Mouse (Mus musculus): ENCODE results near the gene Pf4. TPM values are rescaled to one million over a fixed set of nuclear protein-coding genes. Genes with fewer than 3 reads are reported as not detected.

Gene Pf4
- polyA plus RNA-seq, 1 experiment: 4,927 TPM

DNA sequence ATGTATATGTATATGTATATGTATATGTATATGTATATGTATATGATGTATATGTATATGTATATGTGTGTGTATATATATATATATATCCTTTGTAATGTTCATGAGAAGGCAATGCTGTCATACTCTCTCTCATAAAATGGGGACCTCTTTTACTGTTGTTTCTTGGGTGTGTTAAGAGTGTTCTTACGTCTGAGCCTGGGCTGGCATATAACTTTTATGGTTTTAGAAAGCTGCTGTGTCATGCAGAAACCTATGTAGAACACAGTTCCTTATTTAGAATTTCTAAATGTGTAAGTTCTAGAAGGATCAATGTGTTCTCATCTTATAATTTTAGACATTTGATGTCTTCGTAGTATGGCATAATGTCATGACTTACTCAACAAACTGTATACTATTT lies 11.4 kb upstream of the Pf4 start:
- Histone ChIP-seq H3K4me3 (replicated peaks) (peak overlapping the region; percentile 81), H3K4me1 (peaks cover 74% of the 10 kb centered on the region), H3K9me3 (no peaks in the 10 kb centered on the region), H3K27me3 (replicated peaks) (no peaks in the 10 kb centered on the region), H3K36me3 (replicated peaks; ENCODE audit: low read length) (peaks cover 9% of the 10 kb centered on the region)
- TF ChIP-seq FLI1 (IDR thresholded peaks at IDR 0.05; ENCODE audit: low read length) (no peak), GATA1 (IDR thresholded peaks at IDR 0.05; ENCODE audit: borderline replicate concordance, low read length) (no peak)

DNA sequence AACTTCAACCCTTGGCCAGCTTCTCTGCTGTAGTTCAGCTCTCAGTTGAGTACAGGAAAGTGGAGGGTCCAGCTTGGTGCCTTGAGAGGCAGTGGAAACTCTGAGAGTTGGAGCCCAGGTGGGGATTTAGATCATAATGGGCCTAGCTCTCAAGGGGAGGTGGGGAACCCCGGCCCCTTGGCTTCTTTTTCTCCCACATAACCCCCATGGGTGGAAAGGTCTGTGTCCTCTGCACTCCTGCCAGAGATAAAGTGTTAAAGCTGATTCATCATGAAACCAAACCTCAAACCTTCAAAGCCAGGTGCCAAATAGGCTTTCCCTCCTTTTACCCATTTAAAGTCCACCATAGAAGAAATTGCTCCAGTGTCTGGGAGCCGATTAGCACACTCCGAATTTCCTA lies 10.4 kb upstream of the Pf4 start:
- peak overlapping the region; percentile 59 for H3K4me3 ChIP-seq (replicated peaks)
- H3K4me1 ChIP-seq: peaks cover 79% of the 10 kb centered on the region
- H3K27me3 ChIP-seq (replicated peaks): no peaks in the 10 kb centered on the region

DNA sequence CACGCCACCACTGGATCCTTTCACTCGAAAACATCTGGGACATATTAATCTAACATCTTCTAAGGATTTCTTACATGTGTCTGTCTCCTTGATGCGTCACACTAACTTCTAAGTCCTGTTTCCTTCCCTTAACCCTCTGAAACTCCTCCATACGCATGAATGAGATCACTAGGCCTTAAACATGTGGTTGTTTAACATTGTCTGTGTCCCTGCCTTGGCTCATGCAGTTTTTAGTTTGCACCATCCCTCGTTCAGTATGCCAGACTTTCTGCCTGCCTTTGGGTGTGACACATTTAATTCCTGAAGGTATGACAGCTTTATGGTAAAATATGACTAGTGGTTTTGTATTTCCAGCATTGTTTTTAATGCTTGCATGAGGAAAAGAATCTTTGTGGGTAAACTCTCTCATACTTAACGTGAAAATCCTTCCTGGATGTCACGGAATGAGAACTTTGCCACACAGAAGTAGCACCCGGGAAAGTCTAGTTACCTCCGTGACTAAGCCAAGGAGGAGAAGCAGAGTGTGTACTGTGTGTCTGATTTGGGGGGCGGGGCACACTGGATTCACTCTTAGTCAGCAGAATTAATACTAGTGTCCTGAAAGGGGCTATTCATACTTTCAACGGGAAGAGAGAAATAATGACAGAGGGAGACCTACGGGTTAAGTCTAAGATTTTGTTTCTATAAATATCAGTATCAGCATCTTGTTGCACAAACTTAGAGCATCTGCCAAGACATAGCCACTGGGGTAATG lies 8.1 kb upstream of the Pf4 start:
- H3K9me3 ChIP-seq: no peaks in the 10 kb centered on the region
- H3K4me1 ChIP-seq: peaks cover 84% of the 10 kb centered on the region
- H3K4me3 ChIP-seq (replicated peaks): no peak overlapping the region
- H3K36me3 ChIP-seq (replicated peaks; ENCODE audit: low read length): peaks cover 9% of the 10 kb centered on the region
- TF ChIP-seq FLI1 (IDR thresholded peaks at IDR 0.05; ENCODE audit: low read length) (no peak), GATA1 (IDR thresholded peaks at IDR 0.05; ENCODE audit: borderline replicate concordance, low read length) (no peak)
- H3K27me3 ChIP-seq (replicated peaks): no peaks in the 10 kb centered on the region

More for the DNA sequence above, 10.4 kb upstream of the Pf4 start:
- Histone ChIP-seq H3K36me3 (replicated peaks; ENCODE audit: low read length) (peaks cover 9% of the 10 kb centered on the region), H3K9me3 (no peaks in the 10 kb centered on the region)
- TF ChIP-seq FLI1 (IDR thresholded peaks at IDR 0.05; ENCODE audit: low read length): no peak
- no peak for TF ChIP-seq GATA1 (IDR thresholded peaks at IDR 0.05; ENCODE audit: borderline replicate concordance, low read length)

DNA sequence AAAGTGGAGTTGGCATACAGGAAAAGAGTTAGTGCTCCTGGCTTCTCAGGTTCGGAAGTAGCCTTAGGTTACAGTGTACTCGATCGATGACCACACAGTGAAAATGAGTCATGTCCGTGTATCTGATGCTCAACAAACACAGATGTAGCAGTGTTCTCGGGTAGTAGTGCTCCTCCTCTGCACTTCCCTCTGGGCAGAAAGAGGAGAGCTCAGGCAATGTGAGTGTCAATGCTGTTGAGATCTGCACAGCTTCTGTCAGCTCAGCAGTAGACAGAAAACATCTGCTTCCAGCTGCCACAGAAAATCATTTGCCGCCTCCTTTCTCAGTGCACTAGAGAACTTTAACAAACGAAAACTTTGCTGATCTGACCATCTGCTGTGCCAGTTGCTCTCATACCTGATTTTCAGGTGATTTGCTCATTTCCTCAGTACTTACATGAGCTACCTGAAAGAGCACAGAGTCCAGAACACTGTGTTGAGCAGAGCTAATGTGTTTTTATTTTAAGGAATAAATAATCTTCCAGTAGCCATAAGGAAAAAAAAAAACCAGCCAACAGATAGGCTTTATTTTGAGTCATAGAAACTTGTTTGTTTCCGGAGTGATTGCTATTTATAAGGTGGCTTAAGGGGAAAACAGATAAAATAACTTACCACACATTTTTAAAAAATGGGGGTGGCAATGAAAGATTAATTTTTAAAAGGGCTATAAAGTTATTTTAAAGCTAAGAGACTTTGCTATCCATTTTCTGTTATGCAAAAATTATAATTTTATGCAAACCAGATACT lies 6.2 kb upstream of the Pf4 start:
- no peaks in the 10 kb centered on the region for H3K27me3 ChIP-seq (replicated peaks)
- no peaks in the 10 kb centered on the region for H3K9me3 ChIP-seq
- H3K36me3 ChIP-seq (replicated peaks; ENCODE audit: low read length): peaks cover 9% of the 10 kb centered on the region
- H3K4me3 ChIP-seq (replicated peaks): peak overlapping the region; percentile 88
- TF ChIP-seq GATA1 (IDR thresholded peaks at IDR 0.05; ENCODE audit: borderline replicate concordance, low read length) (no peak), FLI1 (IDR thresholded peaks at IDR 0.05; ENCODE audit: low read length) (no peak)
- peaks cover 91% of the 10 kb centered on the region for H3K4me1 ChIP-seq

DNA sequence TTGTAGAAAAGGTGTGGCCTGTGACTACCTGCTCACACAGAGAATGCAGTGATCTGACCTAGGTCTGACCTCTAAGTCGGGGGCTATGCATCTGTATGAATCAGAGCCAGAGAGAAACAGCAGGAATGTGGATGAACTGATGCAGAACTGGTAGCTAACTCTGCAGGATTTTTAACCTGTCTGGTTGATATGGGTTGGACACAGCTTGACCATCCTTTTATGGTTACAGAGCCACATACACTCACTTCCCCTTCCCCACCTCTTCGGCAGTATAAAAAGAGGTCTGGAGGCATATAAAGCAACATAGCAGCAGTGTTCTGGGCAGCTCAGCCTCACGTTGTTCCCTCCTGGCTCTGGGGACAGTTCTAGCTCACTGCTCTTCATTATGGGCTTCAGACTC lies 4.0 kb upstream of the Pf4 start, which contains the start of gene Ppbp:
Gene Ppbp, plus strand, starts transcription at position 301 of the 400 bp plus-strand sequence.
- no peaks in the 10 kb centered on the region for H3K9me3 ChIP-seq
- peaks cover 5% of the 10 kb centered on the region for H3K36me3 ChIP-seq (replicated peaks; ENCODE audit: low read length)
- H3K4me3 ChIP-seq (replicated peaks): peak within 1 kb of the TSS; percentile 86
- TF ChIP-seq FLI1 (IDR thresholded peaks at IDR 0.05; ENCODE audit: low read length): no peak
- TF ChIP-seq GATA1 (IDR thresholded peaks at IDR 0.05; ENCODE audit: borderline replicate concordance, low read length): no peak
- H3K4me1 ChIP-seq: peaks cover 92% of the 10 kb centered on the region
- H3K27me3 ChIP-seq (replicated peaks): no peaks in the 10 kb centered on the region

DNA sequence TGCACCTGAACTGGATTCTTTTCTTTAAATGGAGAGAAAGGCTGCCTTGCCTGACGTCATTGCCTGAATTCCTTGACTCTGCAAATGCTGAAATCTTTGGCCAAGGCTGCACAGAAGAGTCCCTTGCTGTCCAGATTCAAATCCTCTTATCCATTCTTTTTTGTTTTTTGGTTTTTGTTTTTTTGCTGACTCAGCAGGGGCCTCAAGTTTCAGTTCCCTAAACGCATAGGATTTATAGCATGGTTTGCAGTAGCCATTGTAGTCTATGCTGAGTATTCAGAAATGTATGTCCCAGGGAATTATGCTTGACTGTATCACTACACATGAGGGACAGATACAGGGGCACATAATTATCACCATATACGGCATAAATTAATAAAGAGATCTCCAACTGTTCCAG lies 866 bp upstream of the Pf4 start:
- H3K4me3 ChIP-seq (replicated peaks): peak overlapping the region; percentile 96
- peaks cover 20% of the 10 kb centered on the region for H3K36me3 ChIP-seq (replicated peaks; ENCODE audit: low read length)
- peaks cover 84% of the 10 kb centered on the region for H3K4me1 ChIP-seq
- TF ChIP-seq FLI1 (IDR thresholded peaks at IDR 0.05; ENCODE audit: low read length) (no peak), GATA1 (IDR thresholded peaks at IDR 0.05; ENCODE audit: borderline replicate concordance, low read length) (no peak)
- no peaks in the 10 kb centered on the region for H3K9me3 ChIP-seq
- H3K27me3 ChIP-seq (replicated peaks): no peaks in the 10 kb centered on the region

DNA sequence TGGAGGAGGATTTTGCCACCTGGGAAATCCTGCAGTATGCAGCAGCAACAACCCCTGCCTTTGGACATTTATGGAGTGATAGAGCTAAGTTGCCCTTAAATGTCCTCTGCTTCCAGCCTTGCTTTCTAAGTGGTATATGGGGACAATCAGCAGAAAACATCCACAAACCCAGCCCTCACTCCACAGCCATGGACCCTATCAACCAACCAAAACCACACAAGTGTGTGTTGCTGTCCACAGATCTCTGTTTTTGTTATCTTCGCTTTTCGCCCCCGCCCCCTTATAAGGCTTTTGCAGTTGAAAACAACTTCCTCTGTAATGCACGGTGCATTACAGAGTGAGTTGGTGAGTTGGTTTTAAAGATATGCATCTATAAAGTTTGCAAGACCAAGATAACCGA lies 3.3 kb downstream of the Pf4 start:
- peaks cover 20% of the 10 kb centered on the region for H3K36me3 ChIP-seq (replicated peaks; ENCODE audit: low read length)
- no peaks in the 10 kb centered on the region for H3K27me3 ChIP-seq (replicated peaks)
- TF ChIP-seq FLI1 (IDR thresholded peaks at IDR 0.05; ENCODE audit: low read length) (no peak), GATA1 (IDR thresholded peaks at IDR 0.05; ENCODE audit: borderline replicate concordance, low read length) (no peak)
- peaks cover 73% of the 10 kb centered on the region for H3K4me1 ChIP-seq
- H3K4me3 ChIP-seq (replicated peaks): peak overlapping the region; percentile 96
- no peaks in the 10 kb centered on the region for H3K9me3 ChIP-seq

DNA sequence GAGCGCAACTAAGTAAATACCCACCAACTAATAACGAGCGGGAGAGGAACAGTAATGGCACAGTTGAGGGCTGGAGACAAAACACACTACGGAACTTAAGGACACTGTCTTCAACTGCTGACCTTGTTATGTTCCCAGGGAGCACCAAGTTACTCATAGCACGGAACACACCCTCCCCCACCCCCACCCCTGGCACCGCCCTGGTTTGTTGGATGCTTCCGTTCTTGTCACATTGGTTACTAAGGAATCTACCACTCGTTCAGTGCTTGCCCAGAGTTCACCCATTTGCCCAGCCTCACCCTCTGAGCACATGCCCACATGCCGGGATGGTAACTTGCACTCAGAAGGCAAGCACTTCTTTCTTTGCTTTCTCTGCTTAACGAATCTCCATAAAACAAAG lies 5.4 kb downstream of the Pf4 start:
- TF ChIP-seq FLI1 (IDR thresholded peaks at IDR 0.05; ENCODE audit: low read length): no peak
- H3K4me3 ChIP-seq (replicated peaks): no peak overlapping the region
- H3K27me3 ChIP-seq (replicated peaks): no peaks in the 10 kb centered on the region
- no peaks in the 10 kb centered on the region for H3K9me3 ChIP-seq
- peaks cover 20% of the 10 kb centered on the region for H3K36me3 ChIP-seq (replicated peaks; ENCODE audit: low read length)
- peaks cover 72% of the 10 kb centered on the region for H3K4me1 ChIP-seq

DNA sequence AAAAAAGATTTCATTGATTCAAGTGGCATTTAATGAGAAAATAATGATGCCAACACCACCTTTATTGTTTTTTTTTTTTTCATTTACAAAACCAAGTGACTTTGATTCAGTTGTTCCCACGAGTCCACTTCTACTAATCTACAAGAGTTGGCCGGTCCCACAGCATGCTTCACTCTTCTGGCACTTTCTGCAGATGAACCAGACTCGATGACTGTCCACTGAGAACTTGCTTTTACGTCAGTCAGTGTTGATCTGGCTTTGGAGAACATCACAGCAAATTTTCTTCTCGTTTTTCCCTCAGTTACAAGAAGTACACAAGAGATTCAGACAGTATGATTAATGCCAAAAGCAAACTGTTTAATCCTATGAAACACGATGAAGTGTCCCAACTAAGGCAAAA lies 6.6 kb downstream of the Pf4 start:
- H3K27me3 ChIP-seq (replicated peaks): no peaks in the 10 kb centered on the region
- peaks cover 13% of the 10 kb centered on the region for H3K36me3 ChIP-seq (replicated peaks; ENCODE audit: low read length)
- H3K4me3 ChIP-seq (replicated peaks): no peak overlapping the region
- TF ChIP-seq GATA1 (IDR thresholded peaks at IDR 0.05; ENCODE audit: borderline replicate concordance, low read length): no peak
- no peaks in the 10 kb centered on the region for H3K9me3 ChIP-seq
- peaks cover 75% of the 10 kb centered on the region for H3K4me1 ChIP-seq

DNA sequence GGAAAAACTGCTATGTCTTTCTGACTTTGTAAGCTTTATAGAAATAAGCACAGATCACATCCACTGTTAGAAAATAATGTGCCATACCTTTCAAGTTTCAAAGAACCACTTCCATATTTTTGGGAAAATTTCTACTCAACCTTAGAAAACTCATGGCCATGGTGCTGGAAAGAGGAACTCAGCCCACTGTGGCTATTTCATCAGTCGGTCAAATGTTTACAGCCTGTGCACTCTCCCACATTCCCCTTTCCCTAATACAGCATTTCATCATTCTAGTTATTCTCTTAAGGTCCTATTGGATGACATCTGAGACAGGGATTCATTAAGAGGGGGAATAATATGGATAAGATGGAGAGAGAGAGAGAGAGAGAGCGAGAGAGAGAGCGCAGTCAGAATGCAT lies 11.5 kb downstream of the Pf4 start:
- Histone ChIP-seq H3K36me3 (replicated peaks; ENCODE audit: low read length) (no peaks in the 10 kb centered on the region), H3K27me3 (replicated peaks) (no peaks in the 10 kb centered on the region), H3K9me3 (no peaks in the 10 kb centered on the region), H3K4me3 (replicated peaks) (no peak overlapping the region), H3K4me1 (peaks cover 71% of the 10 kb centered on the region)
- no peak for TF ChIP-seq GATA1 (IDR thresholded peaks at IDR 0.05; ENCODE audit: borderline replicate concordance, low read length)
- no peak for TF ChIP-seq FLI1 (IDR thresholded peaks at IDR 0.05; ENCODE audit: low read length)
